Mouse (Mus musculus): ENCODE results near the gene Pex14.

The Pex14 gene

GRCm38 (mm10) chr4:149006107-149006506 is 93.6 kb downstream of the Pex14 start:
- no peaks in the 10 kb centered on the region for H3K4me1 ChIP-seq (replicated peaks; ENCODE audit: low read depth, low read length)
- H3K27me3 ChIP-seq (ENCODE audit: insufficient read depth, low read length), result no peaks in the 10 kb centered on the region
- peaks cover 5% of the 10 kb centered on the region for H3K9me3 ChIP-seq (ENCODE audit: low read length)
- no peak overlapping the region for H3K4me3 ChIP-seq (replicated peaks; ENCODE audit: low read length)
- H3K36me3 ChIP-seq (ENCODE audit: insufficient read depth, low read length), result 0 out of 2 replicates have a peak, but pooled peaks cover 3% of the 10 kb centered on the region
- no peak for TF ChIP-seq CTCF (conservative IDR thresholded peaks at IDR 0.05; ENCODE audit: low read length)
- TF ChIP-seq NANOG (IDR thresholded peaks at IDR 0.05; ENCODE audit: borderline replicate concordance, low read length), result no peak
- TF ChIP-seq POU5F1 (IDR thresholded peaks at IDR 0.05; ENCODE audit: borderline replicate concordance, low read length), result no peak

GRCm38 (mm10) chr4:149002441-149003093 is 97.1 kb downstream of the Pex14 start:
- Histone ChIP-seq H3K27me3 (ENCODE audit: insufficient read depth, low read length) (no peaks in the 10 kb centered on the region), H3K4me1 (replicated peaks; ENCODE audit: low read depth, low read length) (no peaks in the 10 kb centered on the region), H3K36me3 (ENCODE audit: insufficient read depth, low read length) (peaks cover 10% of the 10 kb centered on the region; the same call in 1 of the 2 replicates), H3K9me3 (ENCODE audit: low read length) (peaks cover 5% of the 10 kb centered on the region), H3K4me3 (replicated peaks; ENCODE audit: low read length) (no peak overlapping the region)
- TF ChIP-seq POU5F1 (IDR thresholded peaks at IDR 0.05; ENCODE audit: borderline replicate concordance, low read length), result no peak
- TF ChIP-seq NANOG (IDR thresholded peaks at IDR 0.05; ENCODE audit: borderline replicate concordance, low read length), result no peak
- TF ChIP-seq CTCF (conservative IDR thresholded peaks at IDR 0.05; ENCODE audit: low read length), result no peak

- H3K9me3 ChIP-seq (ENCODE audit: low read length), result peaks cover 5% of the 10 kb centered on the region
- H3K27me3 ChIP-seq (ENCODE audit: insufficient read depth, low read length), result no peaks in the 10 kb centered on the region
- no peak overlapping the region for H3K4me3 ChIP-seq (replicated peaks; ENCODE audit: low read length)
- peaks cover 10% of the 10 kb centered on the region; the same call in 1 of the 2 replicates for H3K36me3 ChIP-seq (ENCODE audit: insufficient read depth, low read length)
- TF ChIP-seq NANOG (IDR thresholded peaks at IDR 0.05; ENCODE audit: borderline replicate concordance, low read length) (no peak), POU5F1 (IDR thresholded peaks at IDR 0.05; ENCODE audit: borderline replicate concordance, low read length) (no peak), CTCF (conservative IDR thresholded peaks at IDR 0.05; ENCODE audit: low read length) (no peak)
- no peaks in the 10 kb centered on the region for H3K4me1 ChIP-seq (replicated peaks; ENCODE audit: low read depth, low read length)
These were observed 98.2 kb downstream of the Pex14 start for GRCm38 (mm10) chr4:149001515-149001914.

GRCm38 (mm10) chr4:149000746-149001145 is 98.9 kb downstream of the Pex14 start:
- H3K4me3 ChIP-seq (replicated peaks; ENCODE audit: low read length), result no peak overlapping the region
- H3K36me3 ChIP-seq (ENCODE audit: insufficient read depth, low read length), result peaks cover 10% of the 10 kb centered on the region; the same call in 1 of the 2 replicates
- H3K9me3 ChIP-seq (ENCODE audit: low read length), result no peaks in the 10 kb centered on the region
- H3K4me1 ChIP-seq (replicated peaks; ENCODE audit: low read depth, low read length), result no peaks in the 10 kb centered on the region
- TF ChIP-seq POU5F1 (IDR thresholded peaks at IDR 0.05; ENCODE audit: borderline replicate concordance, low read length), result no peak
- TF ChIP-seq CTCF (conservative IDR thresholded peaks at IDR 0.05; ENCODE audit: low read length), result no peak
- no peaks in the 10 kb centered on the region for H3K27me3 ChIP-seq (ENCODE audit: insufficient read depth, low read length)

GRCm38 (mm10) chr4:148993948-148994347 is 105.7 kb downstream of the Pex14 start:
- no peak for TF ChIP-seq NANOG (IDR thresholded peaks at IDR 0.05; ENCODE audit: borderline replicate concordance, low read length)
- TF ChIP-seq POU5F1 (IDR thresholded peaks at IDR 0.05; ENCODE audit: borderline replicate concordance, low read length), result no peak
- TF ChIP-seq CTCF (conservative IDR thresholded peaks at IDR 0.05; ENCODE audit: low read length), result no peak
- Histone ChIP-seq H3K36me3 (ENCODE audit: insufficient read depth, low read length) (peaks cover 14% of the 10 kb centered on the region), H3K4me1 (replicated peaks; ENCODE audit: low read depth, low read length) (peaks cover 15% of the 10 kb centered on the region; the same call in 1 of the 2 replicates), H3K27me3 (ENCODE audit: insufficient read depth, low read length) (no peaks in the 10 kb centered on the region), H3K4me3 (replicated peaks; ENCODE audit: low read length) (no peak overlapping the region), H3K9me3 (ENCODE audit: low read length) (no peaks in the 10 kb centered on the region)

GRCm38 (mm10) chr4:148990038-148990437 is 109.6 kb downstream of the Pex14 start:
- Histone ChIP-seq H3K27me3 (ENCODE audit: insufficient read depth, low read length) (no peaks in the 10 kb centered on the region), H3K4me3 (replicated peaks; ENCODE audit: low read length) (no peak overlapping the region), H3K9me3 (ENCODE audit: low read length) (no peaks in the 10 kb centered on the region), H3K36me3 (ENCODE audit: insufficient read depth, low read length) (peaks cover 14% of the 10 kb centered on the region), H3K4me1 (replicated peaks; ENCODE audit: low read depth, low read length) (peaks cover 45% of the 10 kb centered on the region)
- TF ChIP-seq NANOG (IDR thresholded peaks at IDR 0.05; ENCODE audit: borderline replicate concordance, low read length), result no peak
- no peak for TF ChIP-seq POU5F1 (IDR thresholded peaks at IDR 0.05; ENCODE audit: borderline replicate concordance, low read length)

- Histone ChIP-seq H3K4me1 (replicated peaks; ENCODE audit: low read depth, low read length) (peaks cover 47% of the 10 kb centered on the region), H3K36me3 (ENCODE audit: insufficient read depth, low read length) (peaks cover 32% of the 10 kb centered on the region), H3K4me3 (replicated peaks; ENCODE audit: low read length) (no peak overlapping the region), H3K27me3 (ENCODE audit: insufficient read depth, low read length) (no peaks in the 10 kb centered on the region), H3K9me3 (ENCODE audit: low read length) (no peaks in the 10 kb centered on the region)
- TF ChIP-seq CTCF (conservative IDR thresholded peaks at IDR 0.05; ENCODE audit: low read length) (no peak), POU5F1 (IDR thresholded peaks at IDR 0.05; ENCODE audit: borderline replicate concordance, low read length) (no peak), NANOG (IDR thresholded peaks at IDR 0.05; ENCODE audit: borderline replicate concordance, low read length) (no peak)
These were observed 113.9 kb downstream of the Pex14 start for GRCm38 (mm10) chr4:148985541-148986476.

GRCm38 (mm10) chr4:148984701-148985540 is 114.8 kb downstream of the Pex14 start:
- no peaks in the 10 kb centered on the region for H3K9me3 ChIP-seq (ENCODE audit: low read length)

More at GRCm38 (mm10) chr4:148984701-148985540, 114.8 kb downstream of the Pex14 start:
- TF ChIP-seq NANOG (IDR thresholded peaks at IDR 0.05; ENCODE audit: borderline replicate concordance, low read length), result no peak
- no peak for TF ChIP-seq POU5F1 (IDR thresholded peaks at IDR 0.05; ENCODE audit: borderline replicate concordance, low read length)
- TF ChIP-seq CTCF (conservative IDR thresholded peaks at IDR 0.05; ENCODE audit: low read length), result no peak
- peaks cover 32% of the 10 kb centered on the region for H3K36me3 ChIP-seq (ENCODE audit: insufficient read depth, low read length)
- H3K27me3 ChIP-seq (ENCODE audit: insufficient read depth, low read length), result no peaks in the 10 kb centered on the region
- peaks cover 45% of the 10 kb centered on the region for H3K4me1 ChIP-seq (replicated peaks; ENCODE audit: low read depth, low read length)
- no peak overlapping the region for H3K4me3 ChIP-seq (replicated peaks; ENCODE audit: low read length)
